Mouse (Mus musculus): ENCODE measurements at regions not wholly inside any gene's neighbourhood (a gene's known extent, or its start where the extent isn't known, plus 50 kb on each side); places are given as distances from the start of the nearest gene placed in this dataset.

DNA sequence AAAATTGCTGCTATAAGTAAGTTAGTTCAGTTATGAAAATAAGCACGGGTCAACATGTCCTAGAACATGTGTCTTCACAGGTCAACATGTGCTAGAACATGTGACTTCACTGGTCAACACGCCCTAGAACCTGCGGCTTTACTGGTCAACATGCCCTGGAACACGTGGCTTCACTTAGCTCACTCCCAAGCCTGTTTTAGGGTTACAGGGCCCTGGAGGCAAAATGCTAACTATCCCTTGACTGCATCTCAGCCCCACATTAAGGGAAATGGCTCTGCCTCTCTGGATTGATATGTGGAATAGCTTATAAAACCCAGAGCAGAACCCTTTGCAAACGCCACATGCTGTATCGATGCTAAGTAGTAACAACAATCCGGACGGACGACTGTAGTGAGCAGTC, 67.8 kb downstream of the Nkx6-1 start:
- DNase-seq (ENCODE audit: low read depth) = no peak

DNA sequence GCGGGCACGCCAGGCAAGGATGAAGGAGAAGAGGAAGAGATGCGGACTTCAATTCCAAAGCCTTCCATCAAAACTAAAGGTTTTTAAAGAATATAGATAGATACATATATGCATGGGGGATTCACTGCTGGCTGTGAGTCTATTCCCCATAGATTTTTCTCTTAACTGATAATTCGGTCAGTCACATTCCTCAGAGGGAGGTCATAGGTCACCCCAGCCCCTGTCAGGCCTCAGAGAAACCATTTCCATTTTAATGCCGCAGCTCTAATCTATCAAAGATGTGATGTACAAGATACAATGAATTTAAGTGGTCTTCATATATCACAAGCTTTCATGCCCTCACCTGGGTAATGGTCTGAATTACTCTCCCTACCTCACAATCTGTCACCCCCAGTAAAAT, 73.6 kb downstream of the Nkx6-1 start:
- DNase-seq (ENCODE audit: low read depth) = no peak

- no peak for DNase-seq (ENCODE audit: low read depth)
These were observed 74.3 kb downstream of the Nkx6-1 start for GRCm38 (mm10) chr5:101590341-101591124.

DNA sequence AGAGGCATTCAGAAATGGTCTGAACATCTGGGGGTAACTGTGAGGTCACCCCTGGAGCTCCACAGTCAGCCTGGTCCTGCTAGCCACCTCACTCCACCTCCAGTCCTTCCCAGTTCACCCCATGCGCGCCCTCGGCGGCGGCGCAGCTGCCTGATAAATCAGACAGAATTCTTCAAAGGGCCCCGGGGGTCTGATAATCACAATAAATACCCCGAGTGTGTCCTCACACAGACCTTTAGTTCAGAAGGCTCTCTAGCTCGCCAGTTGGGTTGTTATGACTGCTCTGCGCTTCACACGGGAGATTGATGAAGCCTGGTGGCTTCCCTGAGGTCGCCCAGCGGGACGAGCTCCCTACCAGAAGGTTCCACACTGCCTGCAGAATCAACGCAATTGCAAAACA, 91.8 kb downstream of the Nkx6-1 start:
- no peak for DNase-seq (ENCODE audit: low read depth)

- DNase-seq (ENCODE audit: low read depth) = no peak
These were observed 99.0 kb downstream of the Nkx6-1 start for GRCm38 (mm10) chr5:101565770-101566169.

GRCm38 (mm10) chr5:101560366-101560765, 104.4 kb downstream of the Nkx6-1 start:
- no peak for DNase-seq (ENCODE audit: low read depth)

GRCm38 (mm10) chr5:101558279-101558987, 106.4 kb downstream of the Nkx6-1 start:
- no peak for DNase-seq (ENCODE audit: low read depth)

DNA sequence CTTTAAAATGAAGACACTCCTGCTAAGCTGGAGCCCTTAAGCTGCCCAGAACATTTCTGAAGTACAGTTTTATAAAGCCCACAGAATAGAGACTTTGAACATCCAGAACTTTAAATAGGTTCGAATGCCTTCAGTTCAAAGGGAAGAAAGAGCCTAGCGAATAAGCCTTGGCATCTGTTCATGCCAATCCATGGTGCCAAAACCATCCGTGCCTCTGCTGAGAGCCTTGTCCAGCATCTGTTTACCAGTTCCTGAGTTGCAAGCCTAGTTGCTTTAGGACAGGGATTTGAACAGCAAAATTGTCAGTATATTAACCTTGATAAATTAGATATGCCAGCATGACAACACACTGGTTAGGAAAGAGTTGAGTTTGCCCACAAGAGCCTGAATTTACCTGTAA, 107.6 kb downstream of the Nkx6-1 start:
- DNase-seq (ENCODE audit: low read depth) = no peak

DNA sequence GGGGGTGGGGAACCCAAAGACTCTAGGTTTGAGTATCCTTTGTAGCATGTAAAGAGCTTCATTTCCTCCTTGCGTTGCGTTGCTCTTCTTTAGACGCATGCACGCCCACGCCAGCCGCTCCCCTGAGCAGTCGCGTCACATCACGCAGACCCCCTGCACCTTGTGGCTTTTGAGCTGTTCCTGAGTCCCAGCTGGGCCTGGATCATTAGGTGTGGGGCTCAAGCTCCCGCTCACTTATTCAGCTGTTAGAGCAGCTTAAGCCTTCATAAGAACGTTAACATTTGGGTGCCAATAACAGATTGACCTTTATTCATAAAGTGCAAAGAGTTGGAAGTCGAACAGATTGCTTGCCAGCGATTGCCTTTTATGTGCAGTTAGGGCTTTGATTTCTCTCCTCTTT, 121.5 kb downstream of the Nkx6-1 start:
- no peak for DNase-seq (ENCODE audit: low read depth)

DNA sequence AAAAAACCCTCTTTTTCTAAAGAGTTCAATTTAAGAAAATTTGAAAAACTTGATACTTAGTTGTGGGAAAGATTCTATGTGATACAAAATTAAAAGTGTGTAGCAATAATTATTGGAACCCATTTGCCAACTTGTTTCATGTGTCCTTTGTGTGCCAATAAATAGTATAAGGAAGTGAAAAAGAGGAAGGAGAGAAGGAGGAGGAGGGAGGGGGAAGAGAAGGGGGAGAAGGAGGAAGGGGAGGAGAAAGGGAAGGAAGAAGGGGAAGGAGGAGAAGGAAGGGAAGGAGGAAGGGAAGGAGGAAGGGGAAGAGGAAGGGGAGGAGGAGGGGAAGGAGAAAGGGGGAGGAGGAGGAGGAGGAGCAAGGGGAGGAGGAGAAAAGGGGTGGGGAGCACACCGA, 125.0 kb downstream of the Nkx6-1 start:
- no peak for DNase-seq (ENCODE audit: low read depth)

- no peak for DNase-seq (ENCODE audit: low read depth)
These were observed 125.6 kb downstream of the Nkx6-1 start for GRCm38 (mm10) chr5:101539254-101539549.

DNA sequence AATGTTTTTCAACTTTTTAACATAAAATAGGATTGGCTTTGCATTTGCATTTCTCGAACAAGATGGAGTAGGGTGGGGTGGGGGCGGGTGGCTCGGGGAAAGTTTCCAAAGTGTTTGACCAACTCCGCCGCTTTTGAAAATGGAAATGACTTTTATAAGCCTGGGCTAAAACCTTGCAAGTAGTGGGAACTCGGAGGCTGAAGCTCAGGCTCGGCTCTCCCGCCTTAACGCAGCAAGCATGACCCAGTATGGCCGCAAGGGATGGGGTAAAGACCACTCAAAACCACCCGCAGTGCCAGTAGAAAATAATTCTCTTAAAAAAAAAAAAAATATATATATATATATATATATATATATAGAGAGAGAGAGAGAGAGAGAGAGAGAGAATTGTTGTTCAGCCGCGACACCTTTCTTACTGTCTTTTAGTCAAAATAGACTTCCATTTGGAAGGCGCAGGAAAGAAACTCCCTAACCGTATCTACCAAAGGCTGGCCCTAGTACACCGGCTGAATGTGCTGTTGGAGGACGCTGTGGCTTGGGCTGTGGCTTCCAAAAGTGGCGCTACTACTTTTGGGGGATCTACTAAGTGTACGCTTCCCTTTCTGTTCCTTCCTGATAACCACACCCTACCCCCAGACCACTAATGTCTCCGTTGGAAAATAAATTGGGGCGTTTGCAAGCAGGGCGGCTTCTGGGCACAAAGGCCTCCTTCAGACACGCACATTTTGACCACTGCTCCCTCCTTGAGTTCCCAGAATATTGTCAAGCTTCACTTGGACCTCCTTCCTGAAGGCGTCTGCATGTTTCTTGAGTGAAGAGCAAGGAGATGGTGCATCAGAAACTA, 126.2 kb downstream of the Nkx6-1 start:
- no peak for DNase-seq (ENCODE audit: low read depth)

- DNase-seq (ENCODE audit: low read depth) = no peak
These were observed 127.0 kb downstream of the Nkx6-1 start for GRCm38 (mm10) chr5:101537518-101538380.

DNA sequence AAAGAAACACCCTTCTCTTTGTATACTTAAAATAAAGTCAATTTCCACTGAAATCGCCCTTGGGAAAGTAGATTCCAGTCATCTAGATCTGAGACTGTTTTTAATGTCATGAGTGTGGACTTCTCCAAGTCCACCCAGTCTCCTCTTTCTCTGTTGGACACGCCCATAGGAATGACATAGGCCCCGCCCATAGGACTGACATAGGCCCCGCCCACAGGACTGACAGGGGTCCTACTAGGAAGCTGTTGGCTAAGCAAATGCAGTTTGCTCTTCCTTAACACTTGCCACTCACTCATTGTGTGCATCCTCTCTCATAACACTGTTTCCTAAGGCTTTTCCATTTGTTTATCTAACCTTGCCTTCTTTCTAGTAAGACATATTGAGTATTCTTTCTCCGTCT, 129.3 kb downstream of the Nkx6-1 start:
- DNase-seq (ENCODE audit: low read depth) = no peak

DNA sequence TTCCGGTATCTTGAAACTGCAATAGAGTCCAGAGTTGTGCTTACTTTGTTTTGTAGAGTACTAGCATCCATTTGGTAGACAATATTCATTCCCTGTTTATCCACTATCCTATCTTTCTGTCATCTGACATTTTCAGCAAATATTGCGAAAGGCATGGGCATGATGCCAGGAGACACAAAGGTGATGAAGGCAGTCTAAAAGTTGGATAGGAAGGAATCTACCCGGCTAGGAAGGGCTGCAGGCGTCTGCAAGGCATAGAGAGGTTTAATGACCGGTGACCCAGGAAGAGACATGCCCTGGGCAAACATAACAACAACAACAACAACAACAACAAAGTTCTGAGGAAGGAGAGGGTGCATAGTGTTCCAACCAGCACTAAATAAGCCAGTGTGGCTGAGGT, 139.4 kb downstream of the Nkx6-1 start:
- DNase-seq (ENCODE audit: low read depth) = no peak

- no peak for DNase-seq (ENCODE audit: low read depth)
These were observed 140.1 kb downstream of the Nkx6-1 start for GRCm38 (mm10) chr5:101524670-101525069.

DNA sequence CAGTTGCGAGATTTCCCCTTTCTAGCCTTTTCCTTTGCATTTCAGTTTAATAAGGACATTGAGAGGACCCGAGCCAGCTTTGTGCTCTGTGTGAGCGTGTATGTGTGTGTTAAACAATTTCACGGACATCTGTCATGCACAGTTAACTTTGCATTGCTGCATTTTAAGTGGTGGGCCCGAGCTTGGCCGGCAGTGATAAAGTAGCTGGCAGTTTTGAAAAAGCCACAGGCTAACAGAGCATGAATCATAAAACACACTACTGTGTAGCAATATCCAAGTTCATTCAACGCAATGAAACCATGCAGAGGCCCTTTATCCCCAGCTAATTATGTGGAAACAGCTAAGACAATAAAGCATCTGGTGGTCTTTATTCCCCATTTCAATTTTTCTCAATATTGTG, 140.9 kb downstream of the Nkx6-1 start:
- DNase-seq (ENCODE audit: low read depth) = no peak

DNA sequence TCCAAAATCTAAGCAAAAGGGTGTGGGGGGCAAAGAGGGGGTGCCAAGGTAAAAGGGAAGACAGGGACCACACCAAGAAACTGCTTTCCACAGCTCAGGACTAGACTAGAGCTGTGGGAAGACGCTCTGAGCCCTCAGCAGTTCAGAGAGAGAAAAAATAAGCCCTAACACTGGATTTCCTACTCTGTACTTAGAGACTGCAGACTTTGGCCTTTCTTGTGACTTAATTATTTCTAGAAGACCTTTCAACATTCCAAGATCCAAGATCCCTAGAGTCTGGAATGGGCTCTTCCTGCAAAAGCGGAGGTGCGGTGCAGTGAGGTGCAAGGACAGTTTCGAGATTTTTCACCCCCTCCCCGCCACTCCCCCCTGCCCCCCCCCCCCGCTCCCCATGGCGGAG, 141.3 kb downstream of the Nkx6-1 start:
- no peak for DNase-seq (ENCODE audit: low read depth)

- DNase-seq (ENCODE audit: low read depth) = no peak
These were observed 143.7 kb downstream of the Nkx6-1 start for GRCm38 (mm10) chr5:101520935-101521655.

GRCm38 (mm10) chr5:101518791-101519547, 145.8 kb downstream of the Nkx6-1 start:
- DNase-seq (ENCODE audit: low read depth) = no peak

- DNase-seq (ENCODE audit: low read depth) = no peak
These were observed 167.1 kb downstream of the Nkx6-1 start for GRCm38 (mm10) chr5:101497698-101498048.
